Mouse (Mus musculus) liver, embryonic 13.5 days (tissue): ENCODE results near the gene Chka. TPM values are rescaled to one million over a fixed set of nuclear protein-coding genes. Genes with fewer than 3 reads are reported as not detected.

Experiments
- ATAC-seq: fragments of 200-750 bp; cut with Nextera tagmentation; 2 replicates; pipeline ENCODE4 v1.8.0; 2017; ENCODE audit warnings: low read depth, mild to moderate bottlenecking, moderate number of reproducible peaks, moderate library complexity
- DNase-seq: peaks from one replicate; pipeline ENCODE4 v3.0.0; 2022
- H3K27ac ChIP-seq: fragments of 300-500 bp; sonication (generic); 2 replicates; pipeline ENCODE4 v1.5.1; 2015; ENCODE audit warnings: moderate library complexity, mild to moderate bottlenecking, inconsistent platforms
- H3K27me3 ChIP-seq: fragments of 300-500 bp; sonication (generic); 2 replicates; pipeline ENCODE4 v1.6.1; 2015; ENCODE audit warnings: mild to moderate bottlenecking, inconsistent platforms
- H3K36me3 ChIP-seq: fragments of 300-500 bp; sonication (generic); 2 replicates; pipeline ENCODE4 v1.6.1; 2015; ENCODE audit warnings: mild to moderate bottlenecking, inconsistent platforms
- H3K4me1 ChIP-seq: fragments of 300-500 bp; sonication (generic); replicated peaks from 2 replicates; pipeline ENCODE4 v1.6.1; 2015; ENCODE audit warnings: inconsistent platforms
- H3K4me2 ChIP-seq: fragments of 300-500 bp; sonication (generic); 2 replicates; pipeline ENCODE4 v1.6.1; 2015; ENCODE audit warnings: inconsistent platforms, mild to moderate bottlenecking, moderate library complexity
- H3K4me3 ChIP-seq: fragments of 300-500 bp; sonication (generic); replicated peaks from 2 replicates; pipeline ENCODE4 v1.5.1; 2015; ENCODE audit warnings: mild to moderate bottlenecking, inconsistent platforms
- H3K9ac ChIP-seq: fragments of 300-500 bp; sonication (generic); 2 replicates; pipeline ENCODE4 v1.6.1; 2015; ENCODE audit warnings: mild to moderate bottlenecking, inconsistent platforms
- H3K9me3 ChIP-seq: fragments of 300-500 bp; sonication (generic); replicated peaks from 2 replicates; pipeline ENCODE4 v1.6.1; 2016; ENCODE audit warnings: inconsistent platforms
- WGBS: fragments of 180-500 bp; shearing (Covaris S2); methylation state at CpG from one replicate; pipeline ENCODE4 v1.1.7; 2015; ENCODE audit not compliant: insufficient replicate concordance; 5-methylcytosine and 5-hydroxymethylcytosine counted together
- polyA plus RNA-seq: library from polyadenylated mRNA; unstranded; fragments of >200 nt; fragmentation: Nextera tagmentation; extraction: Ambion mirVana; gene quantifications from 2 replicates; pipeline ENCODE4 v1.2.1, GENCODE M21; 2015

Chka gene
- 15.8 and 18.6 TPM in 2 replicates for polyA plus RNA-seq

- Histone ChIP-seq H3K9me3 (no peaks in the 10 kb centered on the region), H3K4me1 (peaks cover 60% of the 10 kb centered on the region), H3K27me3 (no peaks in the 10 kb centered on the region), H3K27ac (peak within 1 kb of the TSS; percentile 95), H3K9ac (peak within 1 kb of the TSS; percentile 90), H3K36me3 (no peaks in the 10 kb centered on the region), H3K4me3 (peak within 1 kb of the TSS; percentile 82), H3K4me2 (peak within 1 kb of the TSS; percentile 100)
- DNase-seq, result peak; percentile 94
- WGBS, result under 1% methylated on average over 54 of the region's 54 CpGs
- ATAC-seq, result peak; percentile 95
Observed at GRCm38 (mm10) chr19:3851502-3851962, at the start of gene Chka. Chka (plus strand) TSS chr19:3851773.

GRCm38 (mm10) chr19:3805526-3805925, 46.0 kb upstream of the Chka start:
- no peak overlapping the region for H3K4me3 ChIP-seq
- no peak overlapping the region for H3K4me2 ChIP-seq
- DNase-seq (no peak), ATAC-seq (no peak)
- 84% methylated on average over 7 of the region's 7 CpGs for WGBS
- no peaks in the 10 kb centered on the region for H3K9me3 ChIP-seq
- H3K36me3 ChIP-seq, result peaks cover 79% of the 10 kb centered on the region
- no peaks in the 10 kb centered on the region for H3K4me1 ChIP-seq
- no peak overlapping the region for H3K9ac ChIP-seq
- no peak overlapping the region for H3K27ac ChIP-seq
- H3K27me3 ChIP-seq, result no peaks in the 10 kb centered on the region

GRCm38 (mm10) chr19:3810536-3811233, 40.9 kb upstream of the Chka start:
- 84% methylated on average over 10 of the region's 10 CpGs for WGBS
- no peak for ATAC-seq

GRCm38 (mm10) chr19:3814461-3814860, 37.1 kb upstream of the Chka start:
- no peak overlapping the region for H3K9ac ChIP-seq
- H3K4me1 ChIP-seq, result peaks cover 10% of the 10 kb centered on the region; the same call in 1 of the 2 replicates
- H3K4me3 ChIP-seq, result no peak overlapping the region
- no peaks in the 10 kb centered on the region for H3K9me3 ChIP-seq
- DNase-seq, result no peak
- no peak overlapping the region for H3K27ac ChIP-seq
- 85% methylated on average over 10 of the region's 10 CpGs for WGBS
- ATAC-seq, result no peak
- H3K4me2 ChIP-seq, result no peak overlapping the region
- peaks cover 42% of the 10 kb centered on the region for H3K36me3 ChIP-seq
- no peaks in the 10 kb centered on the region for H3K27me3 ChIP-seq

More at GRCm38 (mm10) chr19:3810536-3811233, 40.9 kb upstream of the Chka start:
- Histone ChIP-seq H3K27me3 (no peaks in the 10 kb centered on the region), H3K9ac (no peak overlapping the region), H3K9me3 (no peaks in the 10 kb centered on the region), H3K4me2 (no peak overlapping the region), H3K4me1 (no peaks in the 10 kb centered on the region), H3K4me3 (no peak overlapping the region), H3K36me3 (peaks cover 63% of the 10 kb centered on the region), H3K27ac (no peak overlapping the region)
- no peak for DNase-seq

- ATAC-seq (peak; percentile 41; the same call in 1 of the 2 replicates), DNase-seq (no peak)
- Histone ChIP-seq H3K4me3 (no peak overlapping the region), H3K9me3 (no peaks in the 10 kb centered on the region), H3K27ac (no peak overlapping the region), H3K36me3 (peaks cover 30% of the 10 kb centered on the region), H3K9ac (no peak overlapping the region), H3K27me3 (no peaks in the 10 kb centered on the region), H3K4me2 (no peak overlapping the region), H3K4me1 (peaks cover 18% of the 10 kb centered on the region)
- WGBS, result 78% methylated on average over 12 of the region's 12 CpGs
Observed at GRCm38 (mm10) chr19:3815824-3816223, 35.7 kb upstream of the Chka start.

DNA sequence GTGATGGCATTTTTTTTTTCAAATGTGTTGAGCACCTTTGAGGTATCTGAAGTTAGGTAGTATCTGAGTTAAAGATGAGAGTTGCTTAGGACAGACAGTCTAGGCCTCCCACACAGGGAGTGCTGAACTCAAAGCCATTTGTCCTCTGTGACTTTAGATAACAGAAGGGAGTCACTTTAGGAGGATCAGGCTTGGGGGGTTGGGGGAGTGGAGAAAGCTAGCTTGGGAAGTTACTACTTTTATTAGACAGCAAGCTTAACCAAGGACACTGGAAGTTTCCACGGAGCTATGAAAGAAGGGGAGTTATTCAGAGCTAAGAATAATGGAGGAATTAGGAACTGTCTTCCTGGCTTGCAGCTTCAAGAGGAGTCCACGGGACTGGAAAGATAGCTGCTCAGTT, 32.5 kb upstream of the Chka start:
- DNase-seq, result no peak
- no peak for ATAC-seq
- H3K4me2 ChIP-seq, result no peak overlapping the region
- H3K9me3 ChIP-seq, result no peaks in the 10 kb centered on the region
- 62% methylated on average over 2 of the region's 2 CpGs for WGBS
- H3K9ac ChIP-seq, result no peak overlapping the region
- no peaks in the 10 kb centered on the region for H3K27me3 ChIP-seq
- H3K4me1 ChIP-seq, result peaks cover 22% of the 10 kb centered on the region
- H3K4me3 ChIP-seq, result no peak overlapping the region
- H3K27ac ChIP-seq, result no peak overlapping the region
- H3K36me3 ChIP-seq, result peaks cover 24% of the 10 kb centered on the region

DNA sequence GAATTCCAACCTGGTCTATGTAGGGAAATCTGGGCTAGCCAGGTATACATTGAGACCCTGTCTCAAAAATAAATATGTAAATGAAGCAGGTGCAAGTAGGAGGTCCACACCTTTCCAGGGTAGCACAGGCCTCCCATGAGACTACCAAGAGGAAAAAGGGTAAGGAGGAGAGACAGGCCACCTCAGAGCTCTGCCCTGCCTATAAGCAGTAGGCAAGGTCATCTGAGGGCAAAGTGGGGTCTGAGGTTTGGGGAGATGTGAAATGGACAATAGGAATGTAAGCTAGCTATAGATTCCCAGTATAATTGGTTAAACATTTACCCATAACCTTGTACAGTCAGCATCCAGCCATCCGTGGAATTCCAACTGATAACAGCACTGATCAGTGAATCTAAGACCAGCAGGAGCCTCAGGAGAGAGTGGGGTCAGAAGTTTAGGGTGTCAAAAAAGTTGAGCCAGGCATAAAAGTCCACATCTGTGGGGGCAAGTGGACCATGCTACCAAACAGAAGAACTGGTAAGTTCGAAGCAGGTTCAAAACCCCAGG, 31.6 kb upstream of the Chka start:
- WGBS, result 74% methylated on average over 2 of the region's 2 CpGs
- Histone ChIP-seq H3K4me2 (no peak overlapping the region), H3K4me3 (no peak overlapping the region), H3K9ac (no peak overlapping the region), H3K4me1 (peaks cover 22% of the 10 kb centered on the region), H3K27me3 (no peaks in the 10 kb centered on the region), H3K9me3 (no peaks in the 10 kb centered on the region), H3K36me3 (peaks cover 15% of the 10 kb centered on the region), H3K27ac (no peak overlapping the region)
- DNase-seq (no peak), ATAC-seq (no peak)

- DNase-seq (no peak), ATAC-seq (no peak)
- H3K27me3 ChIP-seq, result no peaks in the 10 kb centered on the region
- no peak overlapping the region for H3K4me2 ChIP-seq
- peaks cover 9% of the 10 kb centered on the region for H3K4me1 ChIP-seq
- H3K9ac ChIP-seq, result no peak overlapping the region
- no peak overlapping the region for H3K4me3 ChIP-seq
- H3K36me3 ChIP-seq, result no peaks in the 10 kb centered on the region
- H3K27ac ChIP-seq, result no peak overlapping the region
- H3K9me3 ChIP-seq, result no peaks in the 10 kb centered on the region
Observed at GRCm38 (mm10) chr19:3825044-3825443, 26.5 kb upstream of the Chka start.

GRCm38 (mm10) chr19:3829863-3830262, 21.7 kb upstream of the Chka start:
- WGBS, result 69% methylated on average over 3 of the region's 3 CpGs
- ATAC-seq (no peak), DNase-seq (no peak)
- Histone ChIP-seq H3K27ac (no peak overlapping the region), H3K4me3 (no peak overlapping the region), H3K4me1 (peaks cover 36% of the 10 kb centered on the region), H3K9ac (no peak overlapping the region), H3K27me3 (no peaks in the 10 kb centered on the region), H3K36me3 (no peaks in the 10 kb centered on the region), H3K4me2 (no peak overlapping the region), H3K9me3 (no peaks in the 10 kb centered on the region)

- Histone ChIP-seq H3K36me3 (no peaks in the 10 kb centered on the region), H3K9ac (no peak overlapping the region), H3K27me3 (no peaks in the 10 kb centered on the region), H3K9me3 (no peaks in the 10 kb centered on the region), H3K4me3 (no peak overlapping the region), H3K4me1 (peaks cover 46% of the 10 kb centered on the region), H3K27ac (peak overlapping the region; percentile 65), H3K4me2 (peak overlapping the region; percentile 6; the same call in 1 of the 2 replicates)
- 37% methylated on average over 8 of the region's 8 CpGs for WGBS
- DNase-seq, result peak; percentile 67
- ATAC-seq, result peak; percentile 89
Observed at GRCm38 (mm10) chr19:3831716-3832115, 19.9 kb upstream of the Chka start.

DNA sequence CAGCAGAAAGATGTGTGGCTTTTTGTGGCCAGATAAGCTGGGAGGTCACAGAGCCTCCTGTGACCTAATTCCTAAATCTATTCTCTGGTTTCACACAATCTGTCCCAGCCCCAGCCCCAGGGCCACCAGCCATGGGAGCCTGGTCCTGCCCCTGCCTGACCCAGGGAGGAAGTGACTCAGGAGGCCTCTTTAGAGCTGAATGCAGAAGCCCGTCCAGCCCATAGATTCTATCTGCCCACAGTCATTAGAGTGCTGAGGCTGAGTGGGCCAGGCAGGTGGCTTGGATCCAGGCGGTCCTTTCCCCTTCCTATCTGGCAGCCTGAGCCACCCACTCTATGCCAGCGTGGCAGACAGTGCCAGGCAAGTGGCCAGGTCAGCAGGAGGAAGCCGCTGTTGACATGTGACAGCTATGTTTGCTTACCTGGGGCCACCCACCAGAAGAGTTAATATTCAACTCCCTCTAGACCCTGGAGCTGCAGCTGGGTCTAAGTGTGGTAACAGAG, 18.7 kb upstream of the Chka start:
- peak; percentile 63 for ATAC-seq
- 31% methylated on average over 4 of the region's 4 CpGs for WGBS
- H3K4me3 ChIP-seq, result no peak overlapping the region
- H3K36me3 ChIP-seq, result no peaks in the 10 kb centered on the region
- no peaks in the 10 kb centered on the region for H3K9me3 ChIP-seq
- no peaks in the 10 kb centered on the region for H3K27me3 ChIP-seq
- peak overlapping the region; percentile 29 for H3K9ac ChIP-seq
- H3K4me2 ChIP-seq, result no peak overlapping the region
- peak; percentile 29 for DNase-seq
- peak overlapping the region; percentile 77 for H3K27ac ChIP-seq
- H3K4me1 ChIP-seq, result peaks cover 46% of the 10 kb centered on the region
